Mouse (Mus musculus) midbrain, postnatal 0 days (tissue): Measurements from ENCODE around the gene Il25. TPM values are rescaled to one million over a fixed set of nuclear protein-coding genes. Genes with fewer than 3 reads are reported as not detected.

ENCODE experiments used
- ATAC-seq: fragments of 200-750 bp; cut with Nextera tagmentation; 2 replicates; pipeline ENCODE4 v1.8.0; 2017; ENCODE audit warnings: moderate number of reproducible peaks, mild to moderate bottlenecking, moderate TSS enrichment, moderate library complexity; ENCODE audit not compliant: low FRiP score
- DNase-seq: peaks from one replicate; pipeline ENCODE4 v3.0.0-alpha.2; 2015; ENCODE audit warnings: low spot score
- H3K27ac ChIP-seq: fragments of 300-500 bp; sonication (generic); 2 replicates; pipeline ENCODE4 v1.5.1; 2014; ENCODE audit warnings: low read depth, mild to moderate bottlenecking, low read length, mixed read lengths
- H3K27me3 ChIP-seq: fragments of 300-500 bp; sonication (generic); 2 replicates; pipeline ENCODE4 v1.6.1; 2014; ENCODE audit warnings: low read length, control low read depth, mixed read lengths; ENCODE audit not compliant: insufficient read depth
- H3K36me3 ChIP-seq: fragments of 300-500 bp; sonication (generic); 2 replicates; pipeline ENCODE4 v1.6.1; 2014; ENCODE audit warnings: low read length, control low read depth, mixed read lengths; ENCODE audit not compliant: insufficient read depth
- H3K4me1 ChIP-seq: fragments of 300-500 bp; sonication (generic); 2 replicates; pipeline ENCODE4 v1.6.1; 2014; ENCODE audit warnings: mild to moderate bottlenecking, control low read depth, antibody characterized with exemption, low read length, mixed read lengths; ENCODE audit not compliant: insufficient read depth
- H3K4me2 ChIP-seq: fragments of 300-500 bp; sonication (generic); 2 replicates; pipeline ENCODE4 v1.6.1; 2014; ENCODE audit warnings: low read depth, mild to moderate bottlenecking, low read length, mixed read lengths; ENCODE audit not compliant: poor library complexity, severe bottlenecking
- H3K4me3 ChIP-seq: fragments of 300-500 bp; sonication (generic); 2 replicates; pipeline ENCODE4 v1.5.1; 2014; ENCODE audit warnings: low read depth, mild to moderate bottlenecking, low read length, moderate library complexity
- H3K9ac ChIP-seq: fragments of 300-500 bp; sonication (generic); replicated peaks from 2 replicates; pipeline ENCODE4 v1.6.1; 2014; ENCODE audit warnings: mild to moderate bottlenecking, low read length, moderate library complexity, mixed read lengths; ENCODE audit not compliant: poor library complexity, severe bottlenecking
- H3K9me3 ChIP-seq: fragments of 300-500 bp; sonication (generic); 2 replicates; pipeline ENCODE4 v1.6.1; 2016; ENCODE audit warnings: low read length, control low read depth
- CTCF ChIP-seq: IDR thresholded peaks from 2 replicates; pipeline ENCODE4 v1.5.1; 2016; ENCODE audit warnings: antibody characterized with exemption, mild to moderate bottlenecking
- WGBS: fragments of 180-500 bp; shearing (Covaris S2); extraction: QIAGEN DNeasy Blood & Tissue Kit; methylation state at CpG from one replicate; pipeline ENCODE4 v1.1.7; 2014; 5-methylcytosine and 5-hydroxymethylcytosine counted together
- polyA plus RNA-seq: library from polyadenylated mRNA; unstranded; fragments of >200 nt; fragmentation: Nextera tagmentation; extraction: Ambion mirVana; gene quantifications from 2 replicates; pipeline ENCODE4 v1.2.1, GENCODE M21; 2015
- total RNA-seq: library from RNA; depleted of rRNA; stranded (reverse); fragments of >200 nt; gene quantifications from 2 replicates; pipeline ENCODE4 v1.2.3, GENCODE M21; 2014

Il25 gene
- total and polyA plus RNA-seq, 2 experiments from 2014 or later = 0.38 TPM; not detected in 1

DNA sequence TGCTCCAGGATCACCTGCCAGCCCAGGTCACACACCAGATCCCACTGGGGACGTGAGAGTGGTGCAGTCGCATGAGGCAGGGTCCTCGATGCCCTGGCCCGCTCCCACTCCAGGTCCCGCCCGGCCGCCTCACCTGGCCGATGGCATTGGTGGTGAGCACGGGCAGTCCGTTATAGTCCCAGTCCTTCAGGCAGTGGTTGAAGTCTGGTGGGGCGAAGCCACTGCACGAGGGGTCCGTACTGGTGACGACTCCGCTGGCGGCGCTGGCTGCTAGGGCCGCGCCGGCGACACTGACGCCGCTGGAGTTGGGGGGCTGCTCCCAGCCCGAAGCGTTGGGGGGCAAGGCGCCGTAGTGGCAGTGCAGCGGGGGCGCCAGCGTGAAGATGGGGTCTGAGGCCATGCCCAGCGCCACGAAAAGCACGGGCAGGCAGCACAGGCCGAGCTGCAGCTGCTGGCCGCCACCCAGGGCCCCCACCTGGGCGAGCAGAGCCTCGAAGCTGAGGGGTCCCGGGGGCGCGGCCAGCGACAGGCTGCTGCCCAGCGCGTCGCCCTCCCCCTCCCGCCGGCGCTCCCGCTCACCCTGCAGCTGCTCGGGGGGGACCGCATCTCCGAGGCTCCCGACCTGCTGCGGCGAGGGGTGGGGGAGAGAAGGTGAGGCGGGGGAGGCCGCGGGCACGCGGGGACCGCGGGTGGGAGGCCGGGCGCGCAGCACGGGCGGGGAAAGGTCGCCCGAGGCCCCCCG lies 20.2 kb upstream of the Il25 start:
- no peaks in the 10 kb centered on the region for H3K27me3 ChIP-seq
- peaks cover 30% of the 10 kb centered on the region for H3K36me3 ChIP-seq
- peak overlapping the region; percentile 97 for H3K27ac ChIP-seq
- ATAC-seq = peak; percentile 78
- H3K9me3 ChIP-seq = no peaks in the 10 kb centered on the region
- WGBS = 2% methylated on average over 31 of the region's 69 CpGs
- no peak for TF ChIP-seq CTCF
- DNase-seq = peak; percentile 50
- peak overlapping the region; percentile 94 for H3K4me3 ChIP-seq
- H3K4me2 ChIP-seq = peak overlapping the region; percentile 96
- H3K4me1 ChIP-seq = 0 out of 2 replicates have a peak, but pooled peaks cover 4% of the 10 kb centered on the region
- peak overlapping the region; percentile 98 for H3K9ac ChIP-seq

GRCm38 (mm10) chr14:54912886-54913285 lies 19.6 kb upstream of the Il25 start, which contains the start of gene Slc22a17:
TSS of gene Slc22a17 (minus strand) at chr14:54913132.
- peak; percentile 21; the same call in 1 of the 2 replicates for TF ChIP-seq CTCF
- Histone ChIP-seq H3K9me3 (no peaks in the 10 kb centered on the region), H3K27ac (peak within 1 kb of the TSS; percentile 97), H3K9ac (peak within 1 kb of the TSS; percentile 98), H3K27me3 (no peaks in the 10 kb centered on the region), H3K4me3 (peak within 1 kb of the TSS; percentile 94), H3K4me2 (peak within 1 kb of the TSS; percentile 96), H3K4me1 (0 out of 2 replicates have a peak, but pooled peaks cover 4% of the 10 kb centered on the region), H3K36me3 (peaks cover 24% of the 10 kb centered on the region)
- DNase-seq (peak; percentile 94), ATAC-seq (peak; percentile 93)
- under 1% methylated on average over 24 of the region's 28 CpGs for WGBS

- 0 out of 2 replicates have a peak, but pooled peaks cover 4% of the 10 kb centered on the region for H3K4me1 ChIP-seq
- ATAC-seq (peak; percentile 9), DNase-seq (peak; percentile 13)
- WGBS = 12% methylated on average over 10 of the region's 10 CpGs
- H3K27me3 ChIP-seq = no peaks in the 10 kb centered on the region
- peak overlapping the region; percentile 97 for H3K27ac ChIP-seq
- H3K4me3 ChIP-seq = peak overlapping the region; percentile 94
- H3K9ac ChIP-seq = peak overlapping the region; percentile 98
- no peak for TF ChIP-seq CTCF
- peaks cover 21% of the 10 kb centered on the region for H3K36me3 ChIP-seq
- peak overlapping the region; percentile 96 for H3K4me2 ChIP-seq
- no peaks in the 10 kb centered on the region for H3K9me3 ChIP-seq
These were observed 19.2 kb upstream of the Il25 start for GRCm38 (mm10) chr14:54913343-54913742.

DNA sequence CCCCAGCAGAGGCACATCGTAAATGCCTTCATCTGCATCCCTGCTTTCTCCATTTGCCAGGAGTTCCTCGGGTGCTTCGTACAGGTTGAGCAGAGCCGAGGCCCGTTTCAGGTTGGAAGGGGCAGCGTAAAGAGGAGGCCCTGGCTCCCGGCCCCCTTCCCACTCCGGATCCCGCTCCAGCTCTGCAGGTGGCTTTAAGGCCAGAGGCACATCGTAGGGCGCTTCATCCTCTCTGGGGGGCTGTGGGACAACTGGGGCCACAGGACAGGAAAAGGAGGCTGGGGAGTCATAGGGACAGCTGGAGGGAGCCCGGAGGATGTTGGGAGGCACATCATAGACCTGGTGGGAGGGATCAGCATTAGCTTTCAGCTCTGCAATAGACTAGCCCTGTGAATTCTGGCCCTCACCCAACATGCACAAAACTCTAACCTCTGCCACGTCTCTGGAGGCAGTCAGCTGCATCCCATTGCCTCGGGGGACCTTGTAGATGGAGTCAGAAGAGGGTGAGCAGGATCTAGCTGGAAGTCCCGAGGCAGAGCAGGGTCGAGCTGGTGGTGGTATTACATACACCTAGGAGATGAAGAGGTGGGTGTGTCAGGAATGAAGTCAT lies 12.3 kb upstream of the Il25 start:
- H3K4me3 ChIP-seq = no peak overlapping the region
- no peaks in the 10 kb centered on the region for H3K27me3 ChIP-seq
- no peak overlapping the region for H3K4me2 ChIP-seq
- peaks cover 8% of the 10 kb centered on the region for H3K9me3 ChIP-seq
- H3K36me3 ChIP-seq = peaks cover 8% of the 10 kb centered on the region
- no peak overlapping the region for H3K27ac ChIP-seq
- H3K9ac ChIP-seq = no peak overlapping the region
- ATAC-seq (no peak), DNase-seq (no peak)
- H3K4me1 ChIP-seq = peaks cover 6% of the 10 kb centered on the region; the same call in 1 of the 2 replicates
- TF ChIP-seq CTCF = no peak
- 92% methylated on average over 16 of the region's 16 CpGs for WGBS

- peak; percentile 79 for DNase-seq
These were observed 7.7 kb upstream of the Il25 start for GRCm38 (mm10) chr14:54924641-54925348.

More at GRCm38 (mm10) chr14:54924641-54925348, 7.7 kb upstream of the Il25 start:
- Histone ChIP-seq H3K4me2 (peak overlapping the region; percentile 97), H3K4me3 (peak overlapping the region; percentile 49), H3K9ac (0 out of 2 replicates have a peak overlapping the region, but pooled peaks have one; percentile 80), H3K36me3 (peaks cover 3% of the 10 kb centered on the region; the same call in 1 of the 2 replicates), H3K27me3 (no peaks in the 10 kb centered on the region), H3K4me1 (peaks cover 12% of the 10 kb centered on the region; the same call in 1 of the 2 replicates), H3K9me3 (peaks cover 8% of the 10 kb centered on the region), H3K27ac (peak overlapping the region; percentile 85)
- peak; percentile 28; the same call in 1 of the 2 replicates for ATAC-seq
- 29% methylated on average over 7 of the region's 7 CpGs for WGBS
- TF ChIP-seq CTCF = no peak
